Mouse (Mus musculus): Measurements from ENCODE around the gene Fry.
A peak's percentile ranks its signal among the peaks of the same experiment; 100 is the strongest.

The Fry gene

GRCm38 (mm10) chr5:150402832-150403447 lies 284.5 kb downstream of the Fry start:
- peak in 1 of 2 experiments; percentile 19 for DNase-seq

GRCm38 (mm10) chr5:150404867-150405266 lies 286.4 kb downstream of the Fry start:
- no peak for DNase-seq

GRCm38 (mm10) chr5:150408979-150409378 lies 290.5 kb downstream of the Fry start:
- DNase-seq, result peak; percentile 61 to 74

- peak; percentile 39 to 62 for DNase-seq
These were observed 291.1 kb downstream of the Fry start for GRCm38 (mm10) chr5:150409451-150410045.

GRCm38 (mm10) chr5:150412750-150413450 lies 294.5 kb downstream of the Fry start:
- DNase-seq, result no peak

DNA sequence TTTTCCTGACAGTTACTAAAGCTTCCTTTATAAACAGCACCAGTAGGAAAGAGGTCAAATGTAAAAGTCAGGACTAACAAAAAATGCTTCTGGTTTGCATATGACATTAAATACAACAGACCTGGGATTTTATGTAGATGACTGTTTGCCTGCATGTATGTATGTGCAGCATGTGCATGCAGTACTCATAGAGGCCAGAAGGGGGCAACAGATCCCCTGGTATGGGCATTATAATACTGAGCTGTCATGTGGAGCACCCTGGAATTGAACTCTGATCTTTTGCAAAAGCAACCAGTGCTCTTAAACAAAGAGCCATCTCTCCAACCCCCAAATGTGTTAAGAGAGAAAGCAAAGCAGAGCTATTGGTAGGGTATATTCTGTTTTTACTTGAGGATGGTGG lies 296.4 kb downstream of the Fry start:
- no peak for DNase-seq

DNA sequence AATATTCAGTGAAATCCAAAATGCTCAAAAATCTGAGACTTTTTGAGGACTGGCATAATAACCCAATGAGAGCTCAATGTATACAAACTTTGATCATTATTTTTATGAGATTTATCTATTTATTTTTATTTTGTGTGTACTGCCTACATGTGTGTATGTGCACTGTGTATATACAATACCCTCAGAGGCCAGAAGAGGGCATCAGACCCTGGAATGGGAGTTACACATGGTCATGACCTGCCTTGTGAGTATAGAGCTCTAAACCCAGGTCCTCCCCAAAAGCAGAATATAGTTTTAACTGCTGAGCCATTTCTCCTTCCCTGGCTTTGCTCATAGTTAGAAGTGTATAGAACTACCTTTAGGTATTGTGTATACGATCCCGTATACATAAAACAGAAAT lies 298.8 kb downstream of the Fry start:
- DNase-seq, result no peak

DNA sequence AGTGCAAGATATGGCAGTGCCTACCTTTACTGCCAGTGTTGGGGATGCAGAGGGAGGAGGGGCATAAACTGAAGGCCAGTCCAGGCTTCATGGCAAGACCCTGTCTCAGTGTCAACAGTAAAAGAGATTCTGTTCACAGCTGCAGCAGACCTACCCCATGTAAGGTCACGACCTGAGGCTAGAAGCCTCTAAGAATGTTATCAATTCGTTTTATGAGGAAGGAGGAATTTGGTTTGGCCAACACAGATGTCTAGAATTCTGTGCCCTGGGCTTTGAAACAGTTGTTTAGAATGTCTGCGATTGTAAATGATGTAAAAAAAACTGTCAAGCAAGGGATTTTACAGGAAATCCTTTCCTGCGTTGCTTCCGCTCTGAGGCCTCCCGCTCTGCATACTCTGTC lies 299.6 kb downstream of the Fry start:
- no peak for DNase-seq

GRCm38 (mm10) chr5:150425038-150425437 lies 306.6 kb downstream of the Fry start:
- DNase-seq, result no peak

DNA sequence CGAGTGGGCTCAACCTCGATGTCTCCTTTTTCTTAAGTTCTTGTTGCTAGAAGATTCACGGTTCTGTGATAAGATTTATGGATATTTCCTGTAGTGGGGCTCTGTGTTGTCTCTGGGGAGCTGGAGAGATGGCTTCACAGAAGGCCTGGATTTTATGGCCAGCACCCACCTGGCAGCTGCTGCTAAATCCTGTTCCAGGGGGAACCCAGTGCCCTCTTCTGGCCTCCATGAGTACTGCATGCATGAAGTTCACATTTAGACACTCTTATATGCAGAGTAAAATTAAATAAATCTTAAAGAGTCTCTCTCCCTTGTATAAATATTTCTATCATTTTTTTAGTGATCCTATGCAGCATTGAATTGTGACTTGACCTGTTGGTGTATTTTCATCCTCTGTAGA lies 308.1 kb downstream of the Fry start:
- DNase-seq, result peak; percentile 65 to 70

DNA sequence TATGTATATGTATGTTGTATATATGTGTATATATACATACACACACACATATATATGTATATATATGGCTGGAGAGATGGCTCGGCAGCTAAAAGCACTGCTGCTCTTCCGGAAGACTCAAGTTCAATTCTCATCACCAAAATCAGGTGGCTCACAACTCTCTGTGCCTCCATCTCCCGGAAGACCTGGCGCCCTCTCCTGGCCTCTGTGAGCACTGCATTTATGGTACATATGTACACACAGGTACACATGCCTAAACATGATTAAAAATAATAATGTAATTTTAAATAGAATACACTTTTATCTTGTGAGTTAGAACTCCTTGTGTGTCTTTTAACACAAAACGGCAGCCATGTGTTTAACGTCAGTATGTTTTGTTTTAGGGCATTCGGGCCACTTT lies 312.8 kb downstream of the Fry start:
- peak; percentile 51 to 57 for DNase-seq

DNA sequence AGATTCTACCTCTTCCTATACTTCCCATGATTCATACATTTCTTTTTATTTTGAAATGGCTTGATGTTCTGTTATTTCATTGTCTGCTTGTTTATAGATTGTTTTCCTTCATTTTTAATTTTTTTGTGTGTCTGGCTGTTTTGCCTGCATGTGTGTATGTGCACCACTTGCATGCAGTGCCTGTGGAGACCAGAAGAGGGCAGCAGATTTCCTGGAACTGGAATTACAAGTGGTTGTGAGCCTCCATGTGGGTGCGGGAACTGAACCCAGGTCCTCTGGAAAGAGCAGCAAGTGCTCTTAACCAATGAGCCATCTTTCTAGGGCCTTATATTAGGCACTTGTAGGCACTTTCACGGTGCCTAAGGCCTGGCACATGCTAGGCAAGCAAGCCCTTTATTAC lies 314.5 kb downstream of the Fry start:
- no peak for DNase-seq

DNA sequence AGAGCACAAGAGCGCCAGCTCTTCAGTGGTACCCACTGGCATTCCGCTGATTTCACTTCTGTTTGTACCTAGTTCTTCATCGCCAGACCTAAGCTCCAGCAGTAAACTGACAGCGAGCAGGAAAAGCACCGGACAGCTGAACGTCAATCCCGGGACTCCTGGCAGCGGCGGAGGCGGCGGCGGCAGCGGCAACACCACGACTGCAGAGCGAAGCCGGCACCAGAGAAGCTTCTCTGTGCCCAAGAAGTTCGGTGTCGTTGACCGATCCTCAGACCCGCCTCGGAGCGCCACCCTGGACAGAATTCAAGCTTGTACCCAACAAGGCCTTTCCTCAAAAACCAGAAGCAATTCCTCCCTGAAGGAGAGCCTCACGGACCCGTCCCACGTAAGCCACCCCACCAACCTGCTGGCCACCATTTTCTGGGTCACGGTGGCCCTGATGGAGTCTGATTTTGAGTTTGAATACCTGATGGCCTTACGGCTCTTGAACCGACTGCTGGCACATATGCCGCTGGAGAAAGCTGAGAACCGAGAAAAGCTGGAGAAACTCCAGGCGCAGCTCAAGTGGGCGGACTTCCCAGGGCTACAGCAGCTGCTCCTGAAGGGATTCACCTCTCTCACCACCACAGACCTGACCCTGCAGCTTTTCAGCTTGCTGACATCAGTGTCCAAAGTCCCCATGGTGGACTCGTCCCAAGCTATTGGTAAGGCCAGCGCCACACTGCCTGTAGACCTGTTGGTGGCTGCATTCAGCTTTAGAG lies 318.4 kb downstream of the Fry start:
- peak; percentile 27 to 28 for DNase-seq

- DNase-seq, result peak; percentile 67 to 72
These were observed 323.2 kb downstream of the Fry start for GRCm38 (mm10) chr5:150441690-150442089.

GRCm38 (mm10) chr5:150451281-150452003 lies 333.0 kb downstream of the Fry start:
- no peak for DNase-seq

GRCm38 (mm10) chr5:150452004-150452626 lies 333.7 kb downstream of the Fry start:
- no peak for DNase-seq

DNA sequence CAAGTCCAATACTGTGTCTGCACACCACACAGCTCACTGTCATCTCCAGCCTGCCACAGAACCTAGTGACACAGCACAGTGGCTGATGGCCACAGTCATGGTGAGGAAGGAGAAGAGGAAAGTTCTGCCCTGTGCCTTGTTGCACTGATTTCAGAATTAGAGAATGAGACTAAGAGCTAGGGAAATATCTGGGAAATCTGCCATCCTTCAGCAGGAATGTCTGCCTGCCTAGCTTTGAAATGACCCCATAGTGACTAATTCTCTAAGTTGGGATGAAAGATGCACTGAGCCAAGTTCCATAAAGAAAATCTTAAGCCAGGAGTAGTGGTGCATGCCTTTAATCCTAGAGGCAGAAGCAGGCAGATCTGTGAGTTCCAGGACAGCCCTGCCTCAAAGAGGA lies 334.2 kb downstream of the Fry start:
- DNase-seq, result no peak

DNA sequence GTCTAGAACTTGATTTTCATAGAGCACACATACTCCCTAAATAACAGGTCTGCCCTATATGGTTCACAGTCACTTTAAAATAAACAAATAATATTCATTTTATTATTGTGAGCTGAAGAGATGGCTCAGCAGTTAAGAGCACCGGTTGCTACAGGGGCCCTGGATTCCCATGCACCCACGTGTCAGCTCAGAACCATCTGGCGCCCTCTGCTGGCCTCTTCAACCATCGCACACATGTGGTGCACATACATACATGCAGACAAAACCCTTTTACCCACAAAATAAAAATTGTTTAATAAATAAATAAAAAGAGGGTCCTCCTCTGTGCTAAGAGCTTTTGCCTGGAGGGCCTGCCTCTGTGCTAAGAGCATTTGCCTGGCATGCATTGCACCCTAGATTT lies 335.0 kb downstream of the Fry start:
- DNase-seq, result no peak

DNA sequence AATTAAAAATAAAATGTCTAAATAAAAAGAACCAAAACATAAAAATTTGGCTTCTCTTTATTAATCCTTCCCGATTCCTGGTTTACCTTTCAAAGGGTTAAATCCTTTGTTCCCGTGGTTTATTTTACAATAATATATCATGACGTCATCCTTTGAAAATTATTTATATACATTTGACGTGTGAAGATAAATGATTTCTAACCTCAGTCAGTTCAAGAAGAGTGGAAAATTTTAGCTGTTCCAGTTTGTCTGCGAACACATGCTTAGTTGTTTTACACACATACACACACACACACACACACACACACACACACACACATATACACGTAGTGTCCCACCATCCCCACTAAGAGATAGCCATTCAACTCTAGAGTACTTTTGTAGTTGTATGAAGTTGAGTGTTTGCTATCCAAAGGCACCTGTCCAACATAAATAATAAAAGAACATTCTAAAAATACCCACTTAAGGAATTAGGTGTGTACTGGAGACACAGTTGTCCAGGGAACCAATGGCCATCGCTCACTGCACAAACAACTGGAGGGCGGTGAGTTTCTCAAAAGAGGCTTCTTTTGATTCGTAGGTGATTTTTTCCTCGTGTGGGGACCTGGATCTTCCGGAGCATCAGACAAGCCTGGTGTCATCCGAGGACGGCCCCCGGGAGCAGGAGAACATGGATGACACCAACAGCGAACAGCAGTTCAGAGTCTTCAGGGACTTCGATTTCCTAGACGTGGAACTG lies 338.9 kb downstream of the Fry start:
- DNase-seq, result peak; percentile 20 to 36

- peak in 1 of 2 experiments; percentile 21 for DNase-seq
These were observed 339.7 kb downstream of the Fry start for GRCm38 (mm10) chr5:150457904-150458739.

- DNase-seq, result no peak
These were observed 341.4 kb downstream of the Fry start for GRCm38 (mm10) chr5:150459801-150460200.
